Mouse (Mus musculus) ZHBTc4 (cell line): Measurements from ENCODE around the gene Cntrl.

Experiments used
- DNase-seq: peaks from one replicate; pipeline ENCODE4 v3.0.0-alpha.2; 2011; ENCODE audit warnings: low read depth, low spot score

Gene Cntrl

GRCm38 (mm10) chr2:35216701-35217100 is 107.4 kb downstream of the Cntrl start:
- no peak for DNase-seq

GRCm38 (mm10) chr2:35218736-35219135 is 109.4 kb downstream of the Cntrl start:
- DNase-seq, result no peak

- no peak for DNase-seq
These were observed 113.6 kb downstream of the Cntrl start for GRCm38 (mm10) chr2:35222822-35223391.

GRCm38 (mm10) chr2:35224285-35224684 is 115.0 kb downstream of the Cntrl start:
- no peak for DNase-seq

- DNase-seq, result no peak
These were observed 118.9 kb downstream of the Cntrl start for GRCm38 (mm10) chr2:35228145-35228544.
